Mouse (Mus musculus): Measurements from ENCODE around the gene Atp13a4.

- TF ChIP-seq CTCF (IDR thresholded peaks at IDR 0.05; ENCODE audit: extremely low read depth, insufficient read length, insufficient replicate concordance, low read depth, low read length) (no peak), POLR2A (IDR thresholded peaks at IDR 0.05; ENCODE audit: low read depth, low read length) (no peak)
Measured at GRCm38 (mm10) chr16:29544829-29545228, at the start of gene Atp13a4.
